Mouse (Mus musculus) lung, postnatal 0 days (tissue): ENCODE results near the gene Ift140. TPM values are rescaled to one million over a fixed set of nuclear protein-coding genes. Genes with fewer than 3 reads are reported as not detected.

Source experiments
- ATAC-seq: fragments of 200-750 bp; cut with Nextera tagmentation; 2 replicates; pipeline ENCODE4 v1.8.0; 2017; ENCODE audit warnings: moderate library complexity
- DNase-seq: peaks from one replicate; pipeline ENCODE4 v3.0.0-alpha.2; 2016; ENCODE audit warnings: low spot score
- H3K27ac ChIP-seq: fragments of 300-500 bp; sonication (generic); 2 replicates; pipeline ENCODE4 v1.5.1; 2014; ENCODE audit warnings: antibody characterized with exemption, mild to moderate bottlenecking, low read length, mixed read lengths
- H3K27me3 ChIP-seq: fragments of 300-500 bp; sonication (generic); replicated peaks from 2 replicates; pipeline ENCODE4 v1.6.1; 2014; ENCODE audit warnings: low read length, mixed read lengths; ENCODE audit not compliant: insufficient read depth
- H3K36me3 ChIP-seq: fragments of 300-500 bp; sonication (generic); 2 replicates; pipeline ENCODE4 v1.6.1; 2014; ENCODE audit warnings: low read length, mixed read lengths; ENCODE audit not compliant: insufficient read depth
- H3K4me1 ChIP-seq: fragments of 300-500 bp; sonication (generic); 2 replicates; pipeline ENCODE4 v1.6.1; 2014; ENCODE audit warnings: antibody characterized with exemption, low read depth, low read length, mixed read lengths; ENCODE audit not compliant: insufficient read depth
- H3K4me2 ChIP-seq: fragments of 300-500 bp; sonication (generic); replicated peaks from 2 replicates; pipeline ENCODE4 v1.6.1; 2014; ENCODE audit warnings: low read depth, mild to moderate bottlenecking, low read length, moderate library complexity, mixed read lengths
- H3K4me3 ChIP-seq: fragments of 300-500 bp; sonication (generic); 2 replicates; pipeline ENCODE4 v1.5.1; 2014; ENCODE audit warnings: low read depth, low read length
- H3K9ac ChIP-seq: fragments of 300-500 bp; sonication (generic); replicated peaks from 2 replicates; pipeline ENCODE4 v1.6.1; 2014; ENCODE audit warnings: low read depth, mild to moderate bottlenecking
- H3K9me3 ChIP-seq: fragments of 300-500 bp; sonication (generic); 2 replicates; pipeline ENCODE4 v1.6.1; 2016; ENCODE audit warnings: low read length, mixed read lengths
- CTCF ChIP-seq: IDR thresholded peaks from 2 replicates; pipeline ENCODE4 v1.5.1; 2016; ENCODE audit warnings: antibody characterized with exemption, mild to moderate bottlenecking
- EP300 ChIP-seq: IDR thresholded peaks from 2 replicates; pipeline ENCODE4 v1.6.1; 2016; ENCODE audit warnings: antibody characterized with exemption, mild to moderate bottlenecking, control low read depth
- WGBS: fragments of 180-500 bp; shearing (Covaris S2); extraction: QIAGEN DNeasy Blood & Tissue Kit; methylation state at CpG from one replicate; pipeline ENCODE4 v1.1.7; 2014; 5-methylcytosine and 5-hydroxymethylcytosine counted together
- polyA plus RNA-seq: library from polyadenylated mRNA; unstranded; fragments of >200 nt; fragmentation: Nextera tagmentation; extraction: Ambion mirVana; gene quantifications from 2 replicates; pipeline ENCODE4 v1.2.1, GENCODE M21; 2015

The Ift140 gene
- polyA plus RNA-seq, 1 experiment from 2014 or later: 6.8 TPM

- no peak overlapping the region for H3K9ac ChIP-seq
- peaks cover 23% of the 10 kb centered on the region; the same call in 1 of the 2 replicates for H3K36me3 ChIP-seq
- H3K4me1 ChIP-seq: peaks cover 15% of the 10 kb centered on the region; the same call in 1 of the 2 replicates
- H3K4me3 ChIP-seq: no peak overlapping the region
- peak; percentile 81 for ATAC-seq
- H3K9me3 ChIP-seq: no peaks in the 10 kb centered on the region
- H3K27me3 ChIP-seq: no peaks in the 10 kb centered on the region
- WGBS: 50% methylated on average over 8 of the region's 8 CpGs
- peak overlapping the region; percentile 72 for H3K27ac ChIP-seq
- peak; percentile 68 for DNase-seq
- no peak overlapping the region for H3K4me2 ChIP-seq
- TF ChIP-seq CTCF (no peak), EP300 (peak; percentile 96)
Observed at GRCm38 (mm10) chr17:25067442-25067851, 51.6 kb downstream of the Ift140 start.

- Histone ChIP-seq H3K4me1 (peaks cover 15% of the 10 kb centered on the region; the same call in 1 of the 2 replicates), H3K36me3 (peaks cover 17% of the 10 kb centered on the region; the same call in 1 of the 2 replicates), H3K9ac (no peak overlapping the region), H3K27me3 (no peaks in the 10 kb centered on the region), H3K4me3 (no peak overlapping the region), H3K4me2 (no peak overlapping the region), H3K27ac (peak overlapping the region; percentile 72), H3K9me3 (no peaks in the 10 kb centered on the region)
- no peak for ATAC-seq
- DNase-seq: no peak
- TF ChIP-seq CTCF: no peak
- WGBS: 57% methylated on average over 2 of the region's 2 CpGs
Observed at GRCm38 (mm10) chr17:25068690-25069089, 52.8 kb downstream of the Ift140 start.

GRCm38 (mm10) chr17:25076906-25077305 is 61.0 kb downstream of the Ift140 start:
- H3K36me3 ChIP-seq: no peaks in the 10 kb centered on the region; the same call in 1 of the 2 replicates
- ATAC-seq: no peak
- no peak for DNase-seq
- H3K27me3 ChIP-seq: no peaks in the 10 kb centered on the region
- peak overlapping the region; percentile 64 for H3K4me3 ChIP-seq
- no peaks in the 10 kb centered on the region for H3K9me3 ChIP-seq
- 77% methylated on average over 4 of the region's 4 CpGs for WGBS
- no peak overlapping the region for H3K9ac ChIP-seq
- peak overlapping the region; percentile 70 for H3K4me2 ChIP-seq
- no peak for TF ChIP-seq EP300
- TF ChIP-seq CTCF: no peak
- no peak overlapping the region for H3K27ac ChIP-seq
- H3K4me1 ChIP-seq: peaks cover 5% of the 10 kb centered on the region; the same call in 1 of the 2 replicates

- Histone ChIP-seq H3K27ac (peak overlapping the region; percentile 96; the same call in 1 of the 2 replicates), H3K4me2 (peak overlapping the region; percentile 70), H3K36me3 (no peaks in the 10 kb centered on the region; the same call in 1 of the 2 replicates), H3K9ac (0 out of 2 replicates have a peak overlapping the region, but pooled peaks have one; percentile 80), H3K4me1 (peaks cover 6% of the 10 kb centered on the region), H3K27me3 (no peaks in the 10 kb centered on the region), H3K9me3 (no peaks in the 10 kb centered on the region), H3K4me3 (peak overlapping the region; percentile 64)
- TF ChIP-seq CTCF (no peak), EP300 (no peak; the same call in 1 of the 2 replicates)
- DNase-seq: peak; percentile 68
- 31% methylated on average over 13 of the region's 13 CpGs for WGBS
- peak; percentile 37 for ATAC-seq
Observed at GRCm38 (mm10) chr17:25077771-25078372, 62.0 kb downstream of the Ift140 start.

GRCm38 (mm10) chr17:25080210-25080609 is 64.3 kb downstream of the Ift140 start:
- ATAC-seq: no peak
- Histone ChIP-seq H3K4me3 (peak overlapping the region; percentile 64), H3K27me3 (no peaks in the 10 kb centered on the region), H3K4me1 (peaks cover 8% of the 10 kb centered on the region), H3K9me3 (no peaks in the 10 kb centered on the region), H3K4me2 (peak overlapping the region; percentile 70), H3K27ac (peak overlapping the region; percentile 96), H3K36me3 (no peaks in the 10 kb centered on the region; the same call in 1 of the 2 replicates), H3K9ac (peak overlapping the region; percentile 80)
- DNase-seq: no peak
- 46% methylated on average over 13 of the region's 13 CpGs for WGBS
- no peak for TF ChIP-seq EP300
- TF ChIP-seq CTCF: no peak

GRCm38 (mm10) chr17:25080960-25081381 is 65.1 kb downstream of the Ift140 start:
- Histone ChIP-seq H3K27ac (peak overlapping the region; percentile 96), H3K4me2 (peak overlapping the region; percentile 70), H3K36me3 (no peaks in the 10 kb centered on the region; the same call in 1 of the 2 replicates), H3K4me3 (peak overlapping the region; percentile 64), H3K9me3 (no peaks in the 10 kb centered on the region), H3K4me1 (peaks cover 8% of the 10 kb centered on the region), H3K9ac (peak overlapping the region; percentile 80), H3K27me3 (no peaks in the 10 kb centered on the region)
- DNase-seq: peak; percentile 92
- TF ChIP-seq CTCF: no peak
- TF ChIP-seq EP300: peak; percentile 75
- WGBS: 39% methylated on average over 11 of the region's 11 CpGs
- peak; percentile 50 for ATAC-seq
